Mouse (Mus musculus) fat pad, adult 2 months (tissue): ENCODE data around the gene Dus3l.

Experiments
- DNase-seq: peaks from one replicate; pipeline ENCODE4 v3.0.0-alpha.2; 2011; ENCODE audit warnings: low read depth, low spot score; ENCODE audit errors: extremely low read depth

Gene Dus3l

DNA sequence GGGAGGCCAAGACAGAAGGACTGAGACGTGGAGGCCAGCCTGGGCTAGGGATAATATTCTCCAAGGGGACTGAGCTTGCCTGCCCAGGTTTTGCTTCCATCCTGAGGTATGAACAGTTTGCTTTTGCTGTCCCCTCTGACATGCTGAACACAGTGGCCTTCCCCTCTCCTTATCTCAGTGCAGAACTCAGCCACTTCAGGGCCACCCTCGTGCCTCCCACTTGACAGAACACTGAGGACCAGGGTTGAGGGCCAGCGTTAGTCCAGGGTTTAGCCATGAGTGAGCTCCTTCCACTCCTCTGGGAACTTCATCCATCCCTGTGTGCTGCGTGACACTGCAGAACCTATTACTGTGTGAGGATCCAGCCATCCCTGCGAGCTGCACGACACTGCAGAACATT, 24.7 kb downstream of the Dus3l start:
- DNase-seq: no peak

DNA sequence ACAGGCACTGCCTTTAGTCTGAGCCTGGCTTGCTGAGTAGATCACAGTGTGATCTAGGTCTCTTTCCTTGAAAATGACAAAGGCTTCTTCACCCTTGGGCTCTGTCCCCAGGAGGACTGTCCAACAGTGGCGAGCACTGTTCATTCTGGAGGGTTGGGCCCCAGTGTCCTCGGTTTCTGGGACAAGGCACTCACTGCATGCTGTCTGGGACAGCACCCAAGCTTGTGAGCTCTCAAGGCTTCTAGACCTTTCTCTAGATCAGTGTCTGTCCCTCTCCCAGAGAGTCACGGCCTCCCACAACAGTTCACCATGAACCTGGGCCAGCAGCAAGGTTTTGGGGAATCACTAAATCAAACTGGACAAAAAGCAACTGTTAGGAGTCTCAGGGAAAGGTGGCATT, 28.0 kb downstream of the Dus3l start:
- DNase-seq: no peak

DNA sequence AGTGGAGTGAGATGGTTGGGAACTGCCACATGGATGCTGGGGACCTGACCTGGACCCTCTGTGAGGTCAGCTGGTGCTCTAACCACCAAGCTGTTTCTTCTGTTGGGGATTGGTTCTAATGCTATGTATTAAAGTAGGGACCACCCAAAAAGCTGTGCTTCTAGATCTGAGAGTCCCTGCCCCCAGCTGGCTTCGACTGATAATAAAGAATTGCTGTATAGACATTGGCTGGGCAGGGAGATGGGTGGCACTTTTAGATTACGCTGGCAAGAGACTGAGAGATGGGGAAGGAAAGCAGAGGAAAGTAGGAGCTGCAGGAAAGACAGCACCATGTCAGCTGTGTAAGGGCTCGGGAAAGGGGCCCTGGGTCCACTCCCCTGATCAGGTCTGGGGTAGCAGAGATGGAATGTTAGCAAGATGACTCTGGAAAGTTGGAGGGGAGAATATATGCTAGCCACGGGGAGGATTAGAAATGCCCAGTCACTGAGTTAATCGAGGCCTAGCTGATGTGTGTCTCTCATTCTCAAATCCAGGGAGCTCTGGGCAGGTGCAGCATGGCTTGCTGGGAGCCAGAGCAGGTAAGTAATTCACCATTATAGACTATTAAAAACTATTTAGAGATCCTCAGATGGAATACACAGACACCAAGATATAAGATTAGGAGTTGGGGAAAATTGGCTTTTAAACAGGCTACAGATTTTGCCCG, 29.2 kb downstream of the Dus3l start:
- DNase-seq: no peak

DNA sequence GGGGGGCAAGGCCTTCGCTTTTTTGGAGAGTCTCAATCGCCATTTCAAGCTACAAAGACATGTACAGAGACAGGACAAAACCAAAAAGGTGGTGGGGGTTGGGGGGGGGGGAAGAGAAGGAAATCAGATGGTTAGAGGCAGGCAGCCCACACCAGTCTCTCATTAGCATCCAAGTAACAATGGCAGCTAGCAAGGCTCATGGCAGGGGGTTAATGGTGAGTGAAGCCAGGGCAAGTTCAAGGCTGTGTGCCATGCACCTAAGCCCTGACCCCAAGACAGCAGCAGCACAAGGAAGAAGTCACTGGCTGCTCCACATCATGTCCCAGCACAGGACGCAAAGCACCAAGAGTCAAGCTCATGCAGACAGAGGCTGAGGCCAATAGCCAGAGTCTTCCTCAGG, 34.7 kb downstream of the Dus3l start:
- no peak for DNase-seq

DNA sequence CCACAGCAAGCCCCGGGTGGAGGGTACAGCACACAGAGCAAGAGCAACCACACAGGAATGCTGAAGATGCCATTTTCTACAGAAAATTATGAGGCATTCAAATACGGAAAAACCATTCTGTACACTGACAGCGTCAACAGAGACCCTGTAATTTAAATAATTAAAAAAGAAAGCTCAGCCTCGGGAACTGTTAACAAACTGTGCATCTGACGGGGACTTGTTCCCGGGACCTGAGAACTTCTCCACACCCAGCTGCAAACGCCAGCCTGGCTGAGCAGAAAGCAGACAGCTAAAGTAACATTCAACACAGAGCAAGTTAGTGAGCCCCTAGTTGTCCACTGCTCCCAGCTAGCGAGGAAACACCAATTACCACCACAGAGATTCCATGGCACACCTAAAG, 37.5 kb downstream of the Dus3l start:
- no peak for DNase-seq

DNA sequence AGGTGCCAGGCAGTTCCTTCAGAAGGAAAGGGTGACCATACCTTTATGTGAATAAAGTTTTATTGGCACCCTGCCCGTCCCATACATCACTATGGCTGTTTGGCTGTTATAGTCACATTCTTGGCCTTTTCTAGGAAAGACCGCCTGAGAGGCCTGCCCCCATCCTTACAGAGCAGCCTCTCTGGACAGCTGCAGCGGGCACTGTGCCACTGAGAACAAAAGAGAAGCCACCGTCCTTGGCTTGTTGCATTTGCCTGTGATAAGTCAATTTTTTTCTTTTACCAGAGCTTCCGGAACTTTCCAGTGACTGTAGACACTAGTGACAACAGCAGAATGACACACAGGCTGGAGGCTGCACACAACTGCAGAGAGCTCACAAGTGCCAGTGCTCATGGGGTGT, 40.4 kb downstream of the Dus3l start:
- DNase-seq: no peak

DNA sequence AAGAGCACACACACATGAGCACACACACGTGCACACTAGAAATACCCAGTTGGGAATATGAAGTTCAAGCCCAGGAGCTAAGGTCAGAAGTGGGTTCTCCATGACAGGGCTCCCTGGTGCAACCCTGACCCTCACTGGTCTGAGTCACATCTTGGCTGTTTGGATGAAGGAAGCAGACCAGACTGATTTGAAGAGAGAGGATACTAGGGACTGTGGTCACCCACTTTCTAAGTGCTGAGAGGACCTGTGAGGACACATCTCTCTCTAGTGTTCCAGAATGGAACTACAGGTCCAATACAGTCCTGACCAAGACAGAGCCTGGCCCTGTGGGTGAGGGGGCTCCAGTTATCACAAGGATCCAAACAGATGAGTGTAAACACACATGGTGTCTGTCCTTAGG, 41.2 kb downstream of the Dus3l start:
- no peak for DNase-seq

DNA sequence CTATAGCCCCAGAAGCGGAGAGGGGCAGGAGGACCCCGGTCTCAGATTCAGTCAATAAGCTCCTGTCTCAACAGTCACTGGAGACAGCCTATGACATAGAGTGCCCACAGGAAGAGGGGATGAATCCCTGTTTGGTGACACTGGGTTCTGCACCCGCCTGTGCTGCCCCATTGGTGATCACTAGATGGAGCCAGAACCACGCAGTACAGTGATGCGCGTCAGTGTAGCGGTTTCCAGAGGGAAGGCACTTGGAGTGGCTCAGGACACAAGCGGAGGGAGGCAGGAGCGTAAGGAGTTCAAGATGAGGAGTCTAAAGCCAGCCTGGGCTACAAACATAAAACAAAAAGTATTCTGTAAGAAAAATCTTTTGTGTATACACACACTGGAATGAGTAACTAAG, 44.0 kb downstream of the Dus3l start:
- no peak for DNase-seq

DNA sequence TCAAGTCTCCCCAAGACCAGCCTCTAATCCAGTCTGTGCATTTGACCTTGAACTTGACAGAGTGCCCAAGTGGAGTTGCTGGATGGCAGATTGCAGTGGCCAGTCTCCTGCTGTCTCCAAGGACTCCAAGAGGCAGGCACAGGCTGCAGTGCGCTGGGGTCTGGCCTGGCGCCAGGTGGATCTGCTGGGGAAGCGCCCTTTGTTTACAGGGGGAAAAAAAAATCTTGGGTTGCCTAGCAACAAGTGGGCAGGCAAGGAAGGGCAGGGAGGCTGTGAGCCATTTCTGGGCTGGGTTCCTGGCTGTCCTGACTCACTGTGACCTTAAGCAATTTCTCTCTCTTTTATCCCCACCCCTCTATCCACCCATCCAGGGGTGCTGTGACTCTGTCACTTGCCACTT, 45.7 kb downstream of the Dus3l start:
- no peak for DNase-seq

DNA sequence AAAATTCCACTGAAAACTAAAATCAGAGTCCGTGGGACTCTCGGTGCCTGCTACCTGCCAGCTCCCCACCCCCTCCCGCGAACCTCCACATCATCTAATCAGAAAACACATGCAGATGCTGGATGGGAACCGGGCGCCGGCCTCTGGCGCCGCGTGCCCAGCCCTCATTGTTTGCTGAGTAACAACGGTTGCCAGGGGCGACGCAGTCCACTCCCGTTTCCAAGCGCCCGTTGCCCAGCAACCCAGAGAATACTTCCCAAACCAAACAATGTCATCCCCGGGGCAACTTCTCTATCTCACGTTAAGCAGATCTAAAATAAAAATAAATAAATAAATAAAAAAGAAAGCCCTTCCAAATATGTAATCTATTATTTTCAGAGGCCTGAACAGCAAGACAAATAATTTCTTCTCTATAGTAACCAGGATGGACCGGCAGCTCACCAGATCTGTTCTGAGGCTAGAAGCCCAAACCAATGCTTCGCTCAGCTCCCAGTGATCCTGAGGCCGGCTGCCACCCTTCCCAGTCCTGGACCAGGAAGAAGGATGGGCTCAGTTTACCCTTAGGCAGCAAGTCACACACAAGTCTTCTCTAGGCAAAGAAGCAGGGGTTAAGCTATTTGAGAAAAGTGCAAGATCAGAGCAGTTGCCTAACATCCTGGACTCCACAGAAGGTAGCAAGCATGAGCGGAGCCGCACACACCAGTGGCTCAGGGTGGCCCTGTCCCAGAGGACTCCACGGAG, 49.9 kb downstream of the Dus3l start:
- DNase-seq: no peak

DNA sequence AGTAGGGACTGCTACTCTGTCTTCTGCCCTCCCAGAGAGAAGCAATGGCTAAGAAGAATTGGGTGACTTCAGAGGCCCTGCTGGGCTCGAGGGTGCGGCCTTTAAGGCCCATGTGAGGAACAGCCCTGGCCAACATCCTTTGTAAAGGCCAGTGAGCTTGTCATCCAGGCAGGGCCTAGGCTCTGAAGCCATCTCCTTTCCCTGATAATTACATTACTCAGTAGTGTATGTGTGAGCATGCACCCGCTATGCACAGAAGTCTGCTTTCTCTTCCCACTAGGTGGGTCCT, 50.4 kb downstream of the Dus3l start:
- DNase-seq: no peak

DNA sequence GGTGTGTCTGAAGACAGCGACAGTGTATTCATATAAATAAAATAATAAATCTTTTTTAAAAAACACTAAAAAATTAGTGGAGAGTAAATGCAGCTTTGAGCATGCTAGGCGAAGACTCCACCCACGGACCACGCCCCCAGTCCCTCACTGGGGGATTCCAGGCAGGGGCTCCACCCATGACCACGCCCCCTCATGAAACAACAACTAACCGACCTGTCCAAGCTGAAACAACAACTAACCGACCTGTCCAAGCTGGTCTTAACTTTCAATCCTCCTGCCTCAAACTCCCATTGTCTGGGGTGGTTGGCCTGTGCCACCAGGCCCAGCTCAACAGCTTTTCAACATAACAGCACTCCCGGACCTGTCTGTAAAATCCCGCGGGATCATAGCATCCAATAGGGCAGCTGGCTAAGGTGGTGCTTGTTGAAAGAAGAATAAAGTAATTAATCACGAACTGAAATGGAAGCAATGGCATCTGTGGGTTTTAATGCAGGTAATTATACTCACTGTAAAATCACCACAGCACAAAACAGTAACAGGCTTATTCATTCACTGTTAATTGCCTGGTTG, 53.6 kb downstream of the Dus3l start:
- DNase-seq: no peak

DNA sequence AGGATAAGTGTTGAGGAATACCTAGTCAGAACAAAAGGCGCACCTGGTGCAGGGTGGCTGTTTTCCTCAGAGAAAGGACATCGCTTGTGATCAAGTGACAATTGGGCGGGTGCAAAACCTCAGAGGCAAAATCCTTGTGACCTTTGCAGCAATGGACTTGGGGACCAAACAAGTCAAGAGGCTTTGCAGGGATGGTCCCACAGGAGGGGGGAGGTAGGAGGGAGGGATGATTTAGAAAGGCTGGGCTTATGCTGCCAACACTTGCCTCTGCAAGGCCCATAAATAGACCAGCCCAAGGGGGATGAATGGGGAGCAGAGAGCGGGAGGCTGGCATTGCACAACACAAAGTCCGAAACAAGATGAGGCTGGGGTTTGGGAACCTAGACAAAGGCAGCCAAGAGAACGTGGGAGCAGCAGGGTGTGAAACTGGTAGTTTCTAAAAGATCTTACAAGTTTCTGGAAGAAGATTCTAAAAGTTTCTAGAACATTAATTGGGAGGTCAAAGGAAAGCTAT, 54.5 kb downstream of the Dus3l start:
- no peak for DNase-seq
